Mouse (Mus musculus) cortical plate, adult 2 months (tissue): Measurements from ENCODE around the gene Rab9.

Experiments used
- CTCF ChIP-seq: fragments of 200-500 bp; IDR thresholded peaks from 2 replicates; pipeline ENCODE4 v1.5.1; 2011; ENCODE audit warnings: mild to moderate bottlenecking, control low read depth, low read length; ENCODE audit not compliant: insufficient read depth; ENCODE audit errors: extremely low read depth
- POLR2A ChIP-seq: fragments of 200-500 bp; IDR thresholded peaks from 2 replicates; pipeline ENCODE4 v1.6.1; 2011; ENCODE audit warnings: mild to moderate bottlenecking, low read length, control low read depth; ENCODE audit not compliant: insufficient read depth; ENCODE audit errors: extremely low read depth

DNA sequence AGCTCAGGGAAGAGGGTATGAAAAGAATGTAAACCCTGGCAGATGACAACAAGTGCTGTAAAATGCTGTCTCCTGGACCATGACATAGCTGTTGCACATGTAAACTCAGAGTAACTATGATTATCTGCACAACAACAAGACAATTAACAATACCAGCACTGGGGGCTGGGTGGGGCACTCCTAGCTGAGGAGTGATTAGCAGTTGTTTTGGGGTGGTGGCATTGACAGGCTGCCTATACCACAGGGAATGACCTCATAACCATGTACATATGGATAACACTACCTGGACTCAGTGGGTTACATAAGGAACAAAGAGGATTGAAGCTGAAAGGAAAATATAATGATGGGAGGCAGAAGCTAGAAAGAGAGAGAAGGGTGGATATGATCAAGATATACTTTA is 71.8 kb downstream of the Rab9 start:
- TF ChIP-seq CTCF (no peak), POLR2A (no peak)
